Mouse (Mus musculus): ENCODE data around the gene Ckap4.
"Not testable (repeated sequence)": the region's sequence is repeated elsewhere in the genome, so short reads cannot be mapped to it uniquely, and the experiment has no call there.

Gene Ckap4

DNA sequence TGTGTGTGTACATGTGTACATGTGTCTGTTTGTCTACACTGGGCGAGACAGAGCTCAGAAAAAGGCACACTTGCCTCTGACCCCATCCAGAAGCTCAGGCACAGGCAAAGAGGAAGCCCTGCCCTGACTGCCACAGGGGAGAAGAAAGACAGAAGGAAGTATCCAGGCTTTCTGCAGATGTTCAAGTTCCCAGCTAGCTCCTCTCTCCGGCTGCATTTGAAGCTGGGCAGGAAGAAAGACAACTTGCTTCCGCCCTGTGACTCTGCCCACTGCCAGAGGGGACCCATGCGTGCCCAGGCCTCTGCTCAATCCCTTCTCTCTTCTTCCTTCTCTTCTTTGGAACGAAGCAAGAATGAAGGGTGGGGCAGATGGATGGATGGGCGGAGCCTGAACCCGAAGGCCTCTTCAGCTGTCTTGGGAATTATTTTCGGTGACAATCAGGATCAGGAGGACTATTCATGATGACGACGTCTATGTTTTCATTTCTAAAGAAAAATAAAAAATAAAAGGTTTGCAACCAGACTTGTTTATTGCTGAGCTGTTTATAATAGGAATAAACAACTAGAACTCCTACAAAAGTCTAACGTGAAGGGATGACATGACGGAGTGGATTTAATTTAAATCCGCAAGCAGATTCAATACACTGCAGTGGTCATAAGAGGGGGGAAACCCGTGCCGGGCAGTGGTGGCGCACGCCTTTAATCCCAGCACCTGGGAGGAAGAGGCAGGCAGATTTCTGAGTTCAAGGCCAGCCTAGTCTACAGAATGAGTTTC lies 15.5 kb upstream of the Ckap4 start:
- no peak for DNase-seq

DNA sequence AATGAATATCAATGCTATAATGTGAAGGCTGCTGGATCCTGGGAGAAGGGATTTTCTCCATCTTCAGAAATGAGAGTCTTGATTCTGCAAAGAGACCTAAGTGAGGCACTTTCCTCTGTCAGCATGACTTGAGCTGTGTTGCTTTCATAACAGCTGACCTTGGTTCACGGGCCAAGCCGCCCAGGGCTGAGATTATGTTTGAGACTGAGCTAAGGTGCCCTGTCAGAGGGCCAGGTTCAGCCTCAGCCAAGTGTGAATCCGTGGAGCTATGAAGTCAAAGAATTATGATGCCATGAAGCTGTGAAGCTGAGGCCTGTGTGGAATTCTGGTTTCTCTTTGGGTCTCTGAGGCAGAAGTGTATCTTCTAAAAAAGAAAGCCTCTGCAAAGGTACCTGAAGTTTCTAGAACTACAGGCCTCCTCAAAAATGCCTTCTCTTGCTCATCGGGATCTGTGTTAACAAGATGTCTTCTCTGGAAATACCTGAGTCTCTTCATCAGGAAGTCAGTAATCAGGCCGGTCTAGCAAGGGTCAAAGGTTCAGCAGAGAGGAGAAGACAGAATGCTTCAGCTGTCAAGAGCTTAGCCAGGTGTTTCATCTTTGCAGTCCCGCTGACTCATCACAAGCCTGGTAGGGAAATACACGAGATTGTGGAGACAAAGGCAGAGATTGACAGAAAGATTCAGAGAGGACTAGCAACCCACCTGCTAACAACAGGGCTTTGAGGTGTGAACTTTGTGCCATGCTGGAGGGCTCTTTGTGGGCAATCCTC lies 11.2 kb upstream of the Ckap4 start:
- no peak for DNase-seq

DNA sequence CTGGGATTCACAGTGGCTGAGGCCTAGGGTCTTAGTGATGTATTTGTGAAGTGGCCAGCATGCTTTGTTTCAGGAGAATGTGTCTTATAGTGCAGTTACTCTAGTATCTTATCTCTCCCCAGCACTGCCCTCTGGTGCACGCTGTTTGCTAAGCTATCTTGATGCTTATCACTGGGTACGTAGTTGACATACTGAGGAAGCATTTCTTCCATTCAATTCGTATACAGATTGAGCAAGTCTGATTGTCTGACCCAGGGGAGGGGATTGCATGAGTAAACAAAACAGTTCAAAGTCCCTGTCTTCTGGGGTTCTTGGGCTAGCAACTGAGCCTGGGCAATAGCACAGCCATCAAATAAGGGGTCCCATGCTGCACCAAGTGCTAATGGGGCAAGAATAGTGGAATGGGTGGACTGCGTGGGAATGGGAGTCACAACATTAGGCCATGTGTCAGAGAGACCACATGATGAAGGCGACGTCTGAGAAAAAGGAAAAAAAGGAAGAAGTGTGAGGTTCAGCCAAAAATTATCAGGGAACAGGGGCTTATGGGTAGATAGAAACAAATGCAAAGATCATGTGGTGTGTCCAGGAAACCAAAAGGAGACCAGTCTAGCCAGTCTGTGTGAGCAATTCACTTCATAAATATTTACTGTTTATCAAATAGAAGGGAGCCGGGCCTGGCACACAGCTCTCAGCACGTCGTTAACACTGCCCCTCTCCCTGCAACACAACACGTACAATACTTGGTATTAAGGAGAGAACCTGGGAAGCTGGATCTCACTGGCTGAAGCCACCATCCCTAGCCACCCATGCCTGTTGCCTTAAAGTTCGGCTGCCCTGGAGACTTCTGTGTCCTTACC lies 9.2 kb upstream of the Ckap4 start:
- DNase-seq = no peak

DNA sequence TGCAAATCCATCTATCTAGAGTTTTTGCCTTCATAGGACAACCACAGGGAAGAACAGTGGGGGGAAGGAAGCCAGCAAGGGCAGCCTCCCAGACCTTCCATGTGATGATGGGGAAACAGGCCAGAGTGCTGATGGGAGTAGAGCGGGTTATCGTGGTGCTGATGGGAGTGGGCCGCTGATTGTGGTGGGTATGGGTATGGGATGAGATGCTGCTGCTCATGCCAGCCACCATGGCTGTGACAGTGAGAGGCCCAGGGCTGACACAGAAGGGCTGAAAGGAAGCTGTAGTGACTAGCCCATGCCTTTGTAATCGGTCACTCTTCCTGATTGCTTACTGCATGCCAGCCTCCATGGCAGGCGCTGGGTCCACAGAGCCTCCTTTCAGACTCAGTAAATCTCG lies 5.8 kb upstream of the Ckap4 start:
- no peak for DNase-seq

- no peak for DNase-seq
Observed at GRCm38 (mm10) chr10:84535859-84536258, 2.0 kb upstream of the Ckap4 start.

GRCm38 (mm10) chr10:84535458-84535857 lies 1.6 kb upstream of the Ckap4 start:
- DNase-seq = no peak

- peak; percentile 68 to 73 for DNase-seq
Observed at GRCm38 (mm10) chr10:84532911-84533882, 665 bp downstream of the Ckap4 start.

DNA sequence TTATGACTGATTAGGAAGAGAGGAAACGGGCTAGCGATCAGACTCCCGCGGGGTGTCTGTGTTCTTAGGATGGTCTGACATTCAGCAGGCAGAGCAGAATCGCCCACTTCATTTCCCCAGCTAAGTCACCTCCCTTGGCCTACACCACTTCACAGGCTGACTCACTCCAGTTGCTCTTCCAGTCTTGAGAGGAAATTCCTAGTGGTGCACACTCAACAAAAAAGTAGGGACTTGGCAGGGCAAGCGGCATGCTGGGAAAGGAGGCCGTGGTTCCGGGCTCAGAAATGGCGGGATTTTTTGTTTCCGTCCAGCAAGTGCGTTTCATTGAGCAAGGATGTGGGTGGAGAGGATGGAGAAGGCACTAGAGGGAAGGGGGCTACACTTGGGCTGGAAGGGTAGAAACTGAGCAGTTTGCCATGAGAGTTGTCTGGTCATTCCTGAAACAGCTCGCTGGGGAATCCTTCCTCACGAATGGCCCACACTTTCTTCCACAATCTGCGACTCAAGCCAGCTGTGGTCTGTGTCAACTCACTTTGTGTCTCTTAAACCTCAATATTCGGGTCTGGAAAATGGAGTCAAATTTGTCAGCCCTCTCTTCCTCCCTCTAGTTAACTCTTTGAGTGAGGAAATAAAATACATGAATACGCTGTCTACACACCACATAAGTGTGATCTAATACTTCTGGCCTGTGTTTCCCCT lies 1.5 kb downstream of the Ckap4 start:
- peak; percentile 74 to 82 for DNase-seq

DNA sequence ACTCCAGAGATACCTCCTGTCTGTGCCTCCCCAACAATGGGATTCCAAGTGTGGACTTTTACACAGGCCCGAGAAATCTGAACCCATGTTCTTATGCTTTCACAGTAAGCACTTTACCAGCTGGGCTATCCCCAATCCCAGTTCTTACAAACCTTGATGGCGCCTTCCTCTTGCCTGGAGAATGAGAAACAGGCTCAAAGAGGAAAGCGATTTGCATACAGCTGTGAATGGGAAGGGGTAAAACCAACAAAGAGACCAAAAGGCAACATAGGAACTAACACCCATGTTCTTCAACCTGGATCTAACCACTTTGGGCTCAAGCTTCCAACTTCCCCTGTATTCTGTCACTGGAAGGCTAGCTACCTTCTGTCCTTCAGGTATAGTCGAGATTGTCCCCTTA lies 2.3 kb downstream of the Ckap4 start:
- no peak for DNase-seq

DNA sequence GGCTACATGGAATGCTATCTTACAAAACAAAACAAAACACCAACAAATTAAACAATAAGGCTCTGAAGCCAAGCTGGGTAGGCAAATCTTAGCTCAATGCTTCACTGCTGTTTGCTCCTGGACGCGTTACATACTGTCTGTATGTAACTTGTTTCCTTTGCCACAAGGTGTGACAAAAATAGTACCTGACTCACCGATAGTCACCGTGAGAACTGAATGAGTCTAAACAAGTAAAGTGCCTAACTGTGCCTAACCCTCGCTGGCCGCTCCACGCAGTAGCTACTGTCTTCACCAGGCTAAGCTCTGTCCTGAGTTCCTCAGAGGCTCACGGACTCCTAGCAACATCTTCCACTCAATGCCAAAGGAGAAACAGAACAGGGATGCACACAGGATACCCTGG lies 3.5 kb downstream of the Ckap4 start:
- DNase-seq = no peak

GRCm38 (mm10) chr10:84527631-84528030 lies 6.2 kb downstream of the Ckap4 start:
- DNase-seq = no peak

- no peak for DNase-seq
Observed at GRCm38 (mm10) chr10:84527070-84527469, 6.8 kb downstream of the Ckap4 start.

DNA sequence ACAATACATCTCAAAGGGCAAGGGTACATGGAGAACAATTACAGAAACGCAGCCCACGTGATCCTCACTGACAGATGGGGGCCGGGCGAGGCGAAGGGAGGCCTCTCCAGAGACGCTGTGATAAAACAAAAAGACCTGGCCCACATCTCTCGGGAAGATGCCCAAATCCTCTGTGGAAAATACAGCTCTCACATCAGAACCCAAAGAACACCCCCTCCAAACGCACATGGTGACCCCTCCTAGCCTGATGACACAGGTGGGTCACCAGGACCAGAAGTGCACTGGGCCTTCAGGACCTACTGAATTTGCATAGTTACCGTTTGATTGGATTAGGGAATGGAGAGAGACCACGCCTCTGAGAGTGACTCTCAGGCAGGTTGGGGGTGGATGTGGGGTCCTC lies 7.4 kb downstream of the Ckap4 start:
- no peak for DNase-seq

- no peak for DNase-seq
Observed at GRCm38 (mm10) chr10:84523682-84524081, 10.2 kb downstream of the Ckap4 start.

GRCm38 (mm10) chr10:84516414-84516927 lies 17.4 kb downstream of the Ckap4 start:
- peak; percentile 54 to 72 for DNase-seq

DNA sequence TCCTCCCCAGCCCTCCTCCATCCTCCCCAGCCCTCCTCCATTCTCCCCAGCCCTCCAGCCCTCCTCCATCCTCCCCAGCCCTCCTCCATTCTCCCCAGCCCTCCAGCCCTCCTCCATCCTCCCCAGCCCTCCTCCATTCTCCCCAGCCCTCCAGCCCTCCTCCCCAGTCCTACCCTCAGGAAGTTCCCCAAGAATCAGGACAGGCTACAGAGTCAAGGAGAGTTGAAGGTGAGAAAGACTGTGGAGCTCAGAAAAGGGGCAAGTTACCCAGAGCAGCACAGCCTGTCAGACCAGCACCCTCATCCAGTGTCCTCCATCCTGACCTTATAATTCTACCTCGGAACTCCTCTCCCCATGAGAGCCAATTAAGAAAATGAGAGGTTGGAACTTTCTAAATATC lies 17.9 kb downstream of the Ckap4 start:
- not testable (repeated sequence) for DNase-seq

- peak in 1 of 2 experiments; percentile 87 for DNase-seq
Observed at GRCm38 (mm10) chr10:84515512-84515950, 18.3 kb downstream of the Ckap4 start.

DNA sequence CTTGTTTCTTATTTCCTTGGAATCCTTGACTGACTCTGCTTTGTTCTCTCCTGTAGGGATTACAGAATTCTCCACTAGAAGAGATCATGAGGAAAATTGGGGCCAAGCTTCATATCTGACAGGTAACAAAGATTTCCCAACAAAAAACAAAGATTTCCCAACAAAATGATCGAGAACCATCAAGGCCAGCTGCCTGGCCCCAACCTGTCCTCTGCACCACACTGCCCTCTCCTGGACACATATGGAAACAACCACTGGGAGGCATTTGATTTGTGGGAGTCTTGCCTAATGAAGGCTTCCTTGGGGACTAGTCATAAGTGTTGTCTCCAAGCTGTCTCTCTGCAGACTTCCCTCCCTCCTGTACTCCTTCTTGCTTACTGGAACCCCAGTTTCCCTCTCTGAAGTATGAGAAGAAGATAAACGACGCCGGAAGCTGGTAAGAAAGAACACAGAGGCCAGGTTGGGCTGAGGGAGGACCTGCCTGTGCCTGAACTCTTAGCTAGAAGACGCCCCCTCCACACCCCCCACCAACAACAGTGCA lies 19.8 kb downstream of the Ckap4 start:
- peak; percentile 60 to 83 for DNase-seq

DNA sequence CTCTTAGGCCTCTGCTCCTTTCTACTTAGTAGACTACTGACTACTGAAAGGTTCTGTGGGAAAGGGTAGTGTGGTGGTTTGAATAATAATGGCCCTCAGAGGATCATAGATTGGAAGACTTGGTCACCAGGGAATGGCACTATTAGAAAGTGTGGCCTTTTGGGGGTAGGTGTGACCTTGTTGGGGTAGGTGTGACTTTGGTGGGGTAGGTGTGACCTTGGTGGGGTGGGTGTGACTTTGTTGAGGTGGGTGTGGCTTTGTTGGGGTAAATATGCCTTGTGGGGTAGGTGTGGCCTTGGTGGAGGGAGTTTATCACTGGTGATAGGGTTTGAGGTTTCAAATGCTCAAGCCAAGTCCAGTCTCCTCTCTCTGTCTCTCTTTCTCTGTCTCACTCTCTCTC lies 21.1 kb downstream of the Ckap4 start:
- no peak for DNase-seq

- DNase-seq = no peak
Observed at GRCm38 (mm10) chr10:84508603-84509002, 25.3 kb downstream of the Ckap4 start.

DNA sequence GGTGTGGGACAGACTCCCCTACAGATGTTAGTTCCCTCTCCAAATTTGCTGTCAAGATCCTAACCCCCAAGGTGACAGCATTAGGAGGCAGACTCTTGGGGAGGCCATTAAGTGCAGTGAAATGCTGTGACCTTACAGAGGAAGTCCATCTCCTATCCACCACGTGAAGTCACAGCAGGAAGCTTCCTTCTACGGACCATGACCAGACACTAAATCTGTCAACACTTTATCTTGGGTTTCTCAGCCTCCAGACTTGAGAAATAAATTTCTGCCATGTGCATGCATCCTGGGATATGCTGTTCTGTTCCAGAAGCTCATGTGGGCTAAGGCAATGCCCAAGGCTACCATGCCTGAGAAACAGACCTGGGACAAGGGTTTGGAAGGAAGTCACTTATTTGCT lies 35.0 kb downstream of the Ckap4 start:
- DNase-seq = no peak
